Mouse (Mus musculus) adrenal gland, adult 18-20 months (tissue): ENCODE measurements around the gene Glmn. TPM values are rescaled to one million over a fixed set of nuclear protein-coding genes. Genes with fewer than 3 reads are reported as not detected.
A peak's percentile ranks its signal among the peaks of the same experiment; 100 is the strongest.

Experiments used
- DNase-seq, 2 experiments: peaks; one replicate each; pipeline ENCODE4 v3.0.0; 2021 to 2022; ENCODE audit warnings: low spot score in 2 of 2
- long read RNA-seq, 2 experiments: library from polyadenylated mRNA; stranded (forward); transcript quantifications; one replicate each; pipeline ENCODE4 v2.0.0; 2021
- total RNA-seq, 2 experiments: library from RNA; stranded (reverse); gene quantifications; 1 replicate in 1 of 2; 2 replicates in 1 of 2; pipeline ENCODE4 v1.2.3; 2021

Gene Glmn
- 1 to 10 TPM; 5.2 to 6.7 TPM for total RNA-seq
- long read RNA-seq, experiment 1, partial matches to known transcripts: 1 of 5 reads
- long read RNA-seq, experiment 1, other reads (novel, unspliced or antisense): 3 of 5 reads
- long read RNA-seq, experiment 2, transcript Glmn-201 (19 exons, 2,015 nt): major isoform, 11 of 14 reads
- long read RNA-seq, experiment 2, partial matches to known transcripts: 1 of 14 reads
- long read RNA-seq, experiment 2, other reads (novel, unspliced or antisense): 2 of 14 reads

- DNase-seq: peak; percentile 81 to 88
Measured at GRCm38 (mm10) chr5:107597301-107598077, at the start of gene Glmn, which contains the start of gene Rpap2. Glmn (minus strand) TSS chr5:107597888. Rpap2 (plus strand) TSS chr5:107597373.

- no peak for DNase-seq
Measured at GRCm38 (mm10) chr5:107645935-107646334, 48.2 kb upstream of the Glmn start.

- DNase-seq: no peak
Measured at GRCm38 (mm10) chr5:107644595-107644994, 46.9 kb upstream of the Glmn start.

- no peak for DNase-seq
Measured at GRCm38 (mm10) chr5:107638366-107638765, 40.7 kb upstream of the Glmn start.

- no peak for DNase-seq
Measured at GRCm38 (mm10) chr5:107637106-107637505, 39.4 kb upstream of the Glmn start.

GRCm38 (mm10) chr5:107633651-107634050 lies 36.0 kb upstream of the Glmn start:
- DNase-seq: no peak

GRCm38 (mm10) chr5:107621327-107621726 lies 23.6 kb upstream of the Glmn start:
- DNase-seq: no peak

- no peak for DNase-seq
Measured at GRCm38 (mm10) chr5:107617986-107618385, 20.3 kb upstream of the Glmn start.

GRCm38 (mm10) chr5:107611224-107611623 lies 13.5 kb upstream of the Glmn start:
- peak; percentile 38 to 45 for DNase-seq

GRCm38 (mm10) chr5:107598380-107598779 lies 692 bp upstream of the Glmn start:
- DNase-seq: no peak

GRCm38 (mm10) chr5:107569148-107569547 lies 28.5 kb downstream of the Glmn start:
- DNase-seq: no peak

- DNase-seq: no peak
Measured at GRCm38 (mm10) chr5:107556969-107557368, 40.7 kb downstream of the Glmn start.

GRCm38 (mm10) chr5:107554336-107554735 lies 43.4 kb downstream of the Glmn start:
- DNase-seq: no peak

- no peak for DNase-seq
Measured at GRCm38 (mm10) chr5:107548444-107548843, 49.2 kb downstream of the Glmn start.

GRCm38 (mm10) chr5:107547955-107548354 lies 49.7 kb downstream of the Glmn start:
- no peak for DNase-seq

GRCm38 (mm10) chr5:107545927-107546326 lies 51.8 kb downstream of the Glmn start:
- no peak for DNase-seq

- no peak for DNase-seq
Measured at GRCm38 (mm10) chr5:107541696-107542095, 56.0 kb downstream of the Glmn start.

GRCm38 (mm10) chr5:107534581-107534980 lies 63.1 kb downstream of the Glmn start, which contains the start of gene 1700028K03Rik:
1700028K03Rik (plus strand) TSS chr5:107534709.
- DNase-seq: no peak

- no peak for DNase-seq
Measured at GRCm38 (mm10) chr5:107533590-107533989, 64.1 kb downstream of the Glmn start.

- no peak for DNase-seq
Measured at GRCm38 (mm10) chr5:107528856-107529255, 68.8 kb downstream of the Glmn start.

GRCm38 (mm10) chr5:107524281-107524680 lies 73.4 kb downstream of the Glmn start:
- DNase-seq: no peak

GRCm38 (mm10) chr5:107521897-107522296 lies 75.8 kb downstream of the Glmn start:
- no peak for DNase-seq
